Mouse (Mus musculus): ENCODE measurements around the gene Vstm2l.

- TF ChIP-seq GATA1 (IDR thresholded peaks at IDR 0.05; ENCODE audit: borderline replicate concordance, low read length) (no peak), FLI1 (IDR thresholded peaks at IDR 0.05; ENCODE audit: low read length) (no peak)
Observed at GRCm38 (mm10) chr2:157924504-157924903, 10.1 kb downstream of the Vstm2l start.

Measured in megakaryocyte, embryonic 14.5 days (primary cell).